Mouse (Mus musculus) stomach, embryonic 15.5 days (tissue): ENCODE results near the gene Syn3. TPM values are rescaled to one million over a fixed set of nuclear protein-coding genes. Genes with fewer than 3 reads are reported as not detected.
A peak's percentile ranks its signal among the peaks of the same experiment; 100 is the strongest.
"Not testable (repeated sequence)": the region's sequence is repeated elsewhere in the genome, so short reads cannot be mapped to it uniquely, and the experiment has no call there.

ENCODE experiments used
- ATAC-seq: fragments of 200-750 bp; cut with Nextera tagmentation; 2 replicates; pipeline ENCODE4 v1.8.0; 2017; ENCODE audit warnings: low read depth, moderate number of reproducible peaks, moderate TSS enrichment; ENCODE audit not compliant: insufficient read depth, low FRiP score
- H3K27ac ChIP-seq: fragments of 300-500 bp; sonication (generic); 2 replicates; pipeline ENCODE4 v1.5.1; 2015; ENCODE audit warnings: mild to moderate bottlenecking, inconsistent platforms
- H3K27me3 ChIP-seq: fragments of 300-500 bp; sonication (generic); replicated peaks from 2 replicates; pipeline ENCODE4 v1.6.1; 2015; ENCODE audit warnings: inconsistent platforms
- H3K36me3 ChIP-seq: fragments of 300-500 bp; sonication (generic); 2 replicates; pipeline ENCODE4 v1.6.1; 2015; ENCODE audit warnings: inconsistent platforms
- H3K4me1 ChIP-seq: fragments of 300-500 bp; sonication (generic); 2 replicates; pipeline ENCODE4 v1.6.1; 2015; ENCODE audit warnings: inconsistent platforms
- H3K4me2 ChIP-seq: fragments of 300-500 bp; sonication (generic); 2 replicates; pipeline ENCODE4 v1.6.1; 2015; ENCODE audit warnings: mild to moderate bottlenecking, inconsistent platforms
- H3K4me3 ChIP-seq: fragments of 300-500 bp; sonication (generic); replicated peaks from 2 replicates; pipeline ENCODE4 v1.5.1; 2015; ENCODE audit warnings: inconsistent platforms
- H3K9ac ChIP-seq: fragments of 300-500 bp; sonication (generic); 2 replicates; pipeline ENCODE4 v1.6.1; 2015; ENCODE audit warnings: inconsistent platforms
- H3K9me3 ChIP-seq: fragments of 300-500 bp; sonication (generic); 2 replicates; pipeline ENCODE4 v1.6.1; 2016; ENCODE audit warnings: inconsistent platforms
- WGBS: fragments of 180-500 bp; shearing (Covaris S2); methylation state at CpG from one replicate; pipeline ENCODE4 v1.1.7; 2015; 5-methylcytosine and 5-hydroxymethylcytosine counted together
- polyA plus RNA-seq: library from polyadenylated mRNA; unstranded; fragments of >200 nt; fragmentation: Nextera tagmentation; extraction: Ambion mirVana; gene quantifications from 2 replicates; pipeline ENCODE4 v1.2.1, GENCODE M21; 2015

Gene Syn3
- polyA plus RNA-seq, 1 experiment from 2014 or later = 3.5 TPM

DNA sequence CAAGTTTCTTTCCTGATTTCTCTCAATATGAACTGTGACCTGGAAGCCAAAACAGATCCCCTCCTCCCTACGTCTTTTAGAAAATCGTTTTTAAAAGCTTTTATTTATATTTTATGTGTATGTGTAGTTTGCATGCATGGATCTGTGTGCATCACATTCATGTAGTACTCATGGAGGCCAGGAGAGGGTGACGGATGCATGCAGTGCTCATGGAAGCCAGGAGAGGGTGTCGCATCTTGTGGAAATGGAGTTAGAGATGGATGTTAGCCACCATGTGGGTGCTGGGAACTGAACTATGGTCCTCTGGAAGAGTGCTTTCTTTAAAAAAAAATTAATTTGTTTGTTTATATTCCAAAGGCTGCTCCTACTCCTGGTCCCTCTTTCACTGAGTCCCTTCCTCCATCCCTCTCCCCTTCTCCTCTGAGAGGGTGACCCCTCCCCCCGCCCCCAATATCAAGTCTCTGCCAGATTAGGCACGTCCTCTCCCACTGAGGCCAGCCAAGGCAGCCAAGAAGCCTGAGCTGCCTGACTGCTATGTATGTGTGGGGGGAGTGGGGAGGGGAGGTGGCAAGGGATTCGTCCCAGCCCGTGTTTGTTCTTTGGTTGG is 442.3 kb downstream of the Syn3 start:
- Histone ChIP-seq H3K4me2 (no peak overlapping the region), H3K27ac (no peak overlapping the region), H3K27me3 (no peaks in the 10 kb centered on the region), H3K4me1 (no peaks in the 10 kb centered on the region), H3K9me3 (no peaks in the 10 kb centered on the region), H3K36me3 (peaks cover 4% of the 10 kb centered on the region; the same call in 1 of the 2 replicates), H3K4me3 (no peak overlapping the region), H3K9ac (no peak overlapping the region)
- WGBS = 79% methylated on average over 8 of the region's 8 CpGs
- no peak for ATAC-seq

DNA sequence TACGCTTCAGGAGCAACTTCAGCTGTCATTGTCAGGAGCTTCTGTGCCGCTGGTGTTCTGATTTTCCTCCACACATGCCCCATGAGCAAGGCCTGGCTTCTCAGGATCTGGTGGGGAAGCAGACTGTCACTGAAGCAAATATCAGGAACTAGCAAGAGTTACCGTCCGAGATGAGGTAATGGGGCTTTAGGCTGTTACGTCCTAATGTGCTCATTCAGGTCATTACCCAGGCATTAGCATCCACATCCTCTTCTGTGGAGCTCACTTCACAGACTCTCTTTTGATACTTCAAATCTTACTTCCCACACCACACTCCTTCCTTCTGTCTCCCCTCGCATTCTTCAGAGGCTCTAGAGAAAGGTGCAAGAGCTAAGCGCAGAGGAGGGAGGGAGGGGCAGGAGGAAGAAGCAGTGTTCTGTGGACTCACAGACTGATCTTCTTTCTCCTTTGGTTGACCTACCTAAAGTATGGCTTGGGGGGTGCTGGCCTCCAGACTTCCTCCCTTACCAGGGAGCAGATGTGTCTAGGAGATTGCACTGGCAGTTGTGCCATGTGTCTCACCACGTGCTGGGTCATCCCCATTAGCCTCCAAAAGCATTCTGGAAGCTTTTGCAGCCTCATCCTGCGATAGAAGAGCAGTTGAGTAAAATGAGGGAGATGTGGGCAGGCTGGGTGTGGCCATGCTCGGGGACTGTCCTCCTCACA is 445.7 kb downstream of the Syn3 start:
- no peak overlapping the region for H3K27ac ChIP-seq
- H3K9me3 ChIP-seq = no peaks in the 10 kb centered on the region
- H3K27me3 ChIP-seq = no peaks in the 10 kb centered on the region
- H3K4me1 ChIP-seq = no peaks in the 10 kb centered on the region
- ATAC-seq = no peak; the same call in 1 of the 2 replicates
- H3K36me3 ChIP-seq = peaks cover 5% of the 10 kb centered on the region; the same call in 1 of the 2 replicates
- H3K4me3 ChIP-seq = no peak overlapping the region
- H3K4me2 ChIP-seq = no peak overlapping the region
- H3K9ac ChIP-seq = no peak overlapping the region
- 77% methylated on average over 10 of the region's 10 CpGs for WGBS

DNA sequence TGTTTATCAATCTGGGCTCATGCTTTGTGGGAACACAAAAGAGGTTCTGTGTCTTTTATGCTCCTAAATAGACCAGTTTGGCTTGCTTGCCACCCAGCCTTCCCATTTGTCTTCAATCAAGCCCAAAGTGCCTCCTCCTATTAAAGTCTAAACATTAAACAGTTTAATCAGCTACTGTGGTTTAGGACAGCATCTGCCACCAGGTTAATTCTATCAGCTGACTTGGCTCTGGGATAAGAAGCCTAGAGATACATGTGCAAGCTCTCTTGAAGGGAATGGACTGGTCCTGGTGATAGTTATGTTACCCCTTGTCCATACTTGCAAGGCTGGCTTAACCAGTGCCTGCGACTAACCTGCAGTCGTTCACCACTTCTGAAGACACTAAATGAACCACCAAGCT is 448.2 kb downstream of the Syn3 start:
- Histone ChIP-seq H3K27me3 (no peaks in the 10 kb centered on the region), H3K27ac (no peak overlapping the region), H3K4me2 (no peak overlapping the region), H3K9me3 (no peaks in the 10 kb centered on the region), H3K4me1 (no peaks in the 10 kb centered on the region), H3K4me3 (no peak overlapping the region), H3K36me3 (peaks cover 9% of the 10 kb centered on the region; the same call in 1 of the 2 replicates), H3K9ac (no peak overlapping the region)
- 78% methylated on average over 2 of the region's 2 CpGs for WGBS
- ATAC-seq = no peak

DNA sequence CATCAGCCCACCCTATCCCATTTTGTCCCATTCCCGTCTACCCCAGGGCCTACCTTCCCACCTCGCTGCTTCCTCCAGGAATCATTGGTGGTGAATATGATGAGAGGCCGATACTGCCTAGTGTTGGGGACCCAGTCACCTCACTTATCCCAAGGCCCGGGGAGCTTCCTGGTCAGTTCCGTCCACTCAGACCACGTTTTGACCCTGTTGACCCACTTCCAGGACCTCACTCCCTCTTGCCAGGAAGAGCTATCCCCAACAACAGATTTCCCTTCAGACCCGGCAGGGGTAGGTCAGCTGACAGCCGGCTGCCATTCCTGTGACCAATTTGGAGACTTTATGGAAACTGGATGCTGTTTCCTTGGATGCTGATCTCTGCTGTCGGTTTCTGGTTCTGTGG is 450.9 kb downstream of the Syn3 start:
- Histone ChIP-seq H3K36me3 (peaks cover 9% of the 10 kb centered on the region; the same call in 1 of the 2 replicates), H3K9me3 (no peaks in the 10 kb centered on the region), H3K27me3 (no peaks in the 10 kb centered on the region), H3K4me2 (no peak overlapping the region), H3K4me1 (no peaks in the 10 kb centered on the region), H3K4me3 (no peak overlapping the region), H3K9ac (no peak overlapping the region), H3K27ac (no peak overlapping the region)
- WGBS = 90% methylated on average over 9 of the region's 9 CpGs
- no peak for ATAC-seq

DNA sequence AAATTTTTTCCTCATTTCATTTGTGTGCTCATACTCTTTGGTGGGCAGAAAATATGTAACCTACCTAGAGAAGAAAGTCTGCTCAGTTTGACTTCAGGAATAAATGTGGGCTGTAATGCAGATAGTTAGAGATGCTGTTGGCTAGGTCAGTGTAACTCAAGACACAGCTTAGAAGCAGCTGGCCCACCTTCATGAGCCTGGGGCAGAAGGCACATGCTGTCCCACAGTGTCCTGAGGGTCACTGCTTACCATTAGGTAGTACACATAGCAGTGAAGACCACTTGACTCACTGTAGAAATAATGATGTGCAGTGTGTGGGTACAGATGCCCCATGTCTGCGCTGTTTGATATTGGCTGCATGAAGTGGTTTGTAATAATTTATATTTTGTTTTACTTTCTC is 452.3 kb downstream of the Syn3 start:
- H3K27me3 ChIP-seq = no peaks in the 10 kb centered on the region
- no peak overlapping the region for H3K4me2 ChIP-seq
- 89% methylated on average over 1 of the region's 1 CpGs for WGBS
- H3K4me1 ChIP-seq = no peaks in the 10 kb centered on the region
- H3K36me3 ChIP-seq = peaks cover 9% of the 10 kb centered on the region; the same call in 1 of the 2 replicates
- H3K4me3 ChIP-seq = no peak overlapping the region
- H3K27ac ChIP-seq = no peak overlapping the region
- H3K9me3 ChIP-seq = no peaks in the 10 kb centered on the region
- ATAC-seq = no peak
- H3K9ac ChIP-seq = no peak overlapping the region

DNA sequence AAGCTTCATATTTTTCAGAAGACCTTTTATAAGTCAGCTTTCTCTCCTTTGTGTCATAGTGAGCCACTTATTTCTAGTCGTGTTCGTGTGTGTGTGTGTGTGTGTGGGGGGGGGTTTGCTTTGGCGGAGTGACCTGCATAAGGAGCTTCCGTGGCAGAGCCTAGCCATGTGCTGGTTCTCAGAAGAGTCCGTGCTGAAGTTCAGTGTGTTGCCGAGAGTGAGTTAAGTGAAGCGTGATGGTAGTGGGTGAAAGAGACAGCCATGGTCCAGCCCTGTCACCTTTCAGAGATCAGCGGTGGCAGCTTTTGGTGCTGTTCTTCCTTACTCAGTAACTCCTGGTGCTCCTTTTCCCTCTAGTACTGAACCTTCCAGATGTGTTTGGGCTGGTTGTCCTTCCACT is 454.6 kb downstream of the Syn3 start:
- Histone ChIP-seq H3K9me3 (no peaks in the 10 kb centered on the region), H3K27ac (no peak overlapping the region), H3K4me3 (no peak overlapping the region), H3K9ac (no peak overlapping the region), H3K27me3 (no peaks in the 10 kb centered on the region), H3K4me2 (no peak overlapping the region), H3K36me3 (peaks cover 9% of the 10 kb centered on the region; the same call in 1 of the 2 replicates), H3K4me1 (no peaks in the 10 kb centered on the region)
- no peak for ATAC-seq
- 91% methylated on average over 8 of the region's 8 CpGs for WGBS

DNA sequence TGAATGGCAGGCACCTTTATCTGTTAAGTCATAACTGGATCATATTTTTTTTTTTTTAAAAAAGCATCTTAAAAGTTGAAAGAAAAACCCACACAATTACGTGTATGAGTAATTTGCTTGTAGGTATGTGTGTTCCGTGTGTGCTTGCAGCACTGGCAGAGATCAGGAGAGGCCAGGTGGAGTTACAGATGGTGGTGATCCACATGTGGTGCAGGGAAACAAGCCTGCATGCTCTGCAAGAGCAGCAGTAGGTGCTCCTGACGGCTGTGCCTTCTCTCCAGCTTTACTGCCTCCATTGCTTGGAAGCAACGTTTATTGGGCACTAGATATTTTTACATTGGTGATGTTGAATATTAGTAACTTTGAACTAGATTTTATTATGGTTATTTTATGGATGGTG is 455.0 kb downstream of the Syn3 start:
- 88% methylated on average over 4 of the region's 4 CpGs for WGBS
- H3K36me3 ChIP-seq = peaks cover 12% of the 10 kb centered on the region
- no peak overlapping the region for H3K9ac ChIP-seq
- no peak overlapping the region for H3K27ac ChIP-seq
- H3K4me3 ChIP-seq = no peak overlapping the region
- no peak for ATAC-seq
- no peaks in the 10 kb centered on the region for H3K9me3 ChIP-seq
- H3K4me1 ChIP-seq = no peaks in the 10 kb centered on the region
- H3K27me3 ChIP-seq = no peaks in the 10 kb centered on the region
- no peak overlapping the region for H3K4me2 ChIP-seq

DNA sequence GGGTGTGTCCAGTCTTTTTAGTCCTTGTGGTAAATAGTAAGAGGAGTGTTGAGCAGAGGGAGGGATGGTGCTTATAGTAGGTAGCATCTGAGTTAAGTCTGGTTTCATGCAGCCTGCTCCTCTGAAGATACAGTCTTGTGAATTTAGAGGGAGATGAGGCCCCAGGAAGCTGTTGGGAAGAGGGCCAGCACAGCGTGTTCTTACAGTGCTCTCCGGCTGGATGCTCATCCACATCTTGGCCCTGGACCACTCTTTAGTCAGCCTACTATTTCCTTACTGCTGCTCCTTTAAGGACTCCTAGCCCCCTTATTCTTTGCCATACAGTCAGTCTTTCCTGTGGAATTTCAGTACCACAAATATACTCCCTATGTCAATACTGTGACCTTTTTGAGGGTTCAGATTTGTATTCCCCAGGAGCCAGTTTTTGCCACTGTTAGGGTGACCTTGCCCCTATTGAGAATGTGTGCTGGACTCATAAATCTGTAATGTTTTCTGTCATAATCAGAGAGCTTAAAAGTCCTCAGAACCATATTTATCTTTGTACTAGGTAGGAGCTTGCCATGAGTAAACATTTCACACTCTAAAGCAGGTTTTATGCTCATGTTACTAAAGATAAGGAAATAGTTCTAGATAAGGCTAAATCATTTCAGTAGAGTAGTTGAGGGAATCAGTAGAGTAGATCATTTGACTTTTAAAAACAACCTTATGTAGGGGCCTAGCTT is 464.5 kb downstream of the Syn3 start:
- Histone ChIP-seq H3K4me2 (no peak overlapping the region), H3K27ac (peak overlapping the region; percentile 51; the same call in 1 of the 2 replicates), H3K4me3 (no peak overlapping the region), H3K9ac (no peak overlapping the region), H3K36me3 (peaks cover 6% of the 10 kb centered on the region), H3K4me1 (peaks cover 7% of the 10 kb centered on the region; the same call in 1 of the 2 replicates), H3K9me3 (no peaks in the 10 kb centered on the region), H3K27me3 (no peaks in the 10 kb centered on the region)
- ATAC-seq = peak; percentile 71
- WGBS = 64% methylated on average over 2 of the region's 2 CpGs

DNA sequence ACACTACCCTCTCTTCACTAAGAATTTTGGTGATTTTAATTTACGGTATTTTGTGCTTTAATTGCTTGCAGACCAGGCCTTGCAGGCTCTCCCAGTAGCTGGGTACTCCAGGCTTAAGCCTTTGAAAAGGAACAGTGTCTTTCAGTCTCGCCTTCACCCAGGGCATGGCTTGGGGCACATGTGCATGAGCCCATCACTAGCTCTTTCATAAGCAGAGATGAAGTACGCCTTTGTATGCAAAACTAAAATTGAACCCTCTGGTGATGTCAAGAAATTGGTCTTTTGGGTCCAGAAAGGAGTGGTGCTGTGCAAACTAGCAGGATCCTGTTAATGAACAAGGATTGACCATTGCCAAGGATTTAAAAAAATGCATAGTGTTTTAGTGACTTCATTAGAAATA is 466.2 kb downstream of the Syn3 start:
- H3K36me3 ChIP-seq = peaks cover 5% of the 10 kb centered on the region; the same call in 1 of the 2 replicates
- H3K4me2 ChIP-seq = no peak overlapping the region
- H3K9me3 ChIP-seq = no peaks in the 10 kb centered on the region
- no peak overlapping the region for H3K9ac ChIP-seq
- H3K4me3 ChIP-seq = no peak overlapping the region
- ATAC-seq = no peak
- H3K27me3 ChIP-seq = no peaks in the 10 kb centered on the region
- no peak overlapping the region for H3K27ac ChIP-seq
- whole genome bisulfite sequencing = 84% methylated on average over 3 of the region's 3 CpGs
- peaks cover 7% of the 10 kb centered on the region; the same call in 1 of the 2 replicates for H3K4me1 ChIP-seq

DNA sequence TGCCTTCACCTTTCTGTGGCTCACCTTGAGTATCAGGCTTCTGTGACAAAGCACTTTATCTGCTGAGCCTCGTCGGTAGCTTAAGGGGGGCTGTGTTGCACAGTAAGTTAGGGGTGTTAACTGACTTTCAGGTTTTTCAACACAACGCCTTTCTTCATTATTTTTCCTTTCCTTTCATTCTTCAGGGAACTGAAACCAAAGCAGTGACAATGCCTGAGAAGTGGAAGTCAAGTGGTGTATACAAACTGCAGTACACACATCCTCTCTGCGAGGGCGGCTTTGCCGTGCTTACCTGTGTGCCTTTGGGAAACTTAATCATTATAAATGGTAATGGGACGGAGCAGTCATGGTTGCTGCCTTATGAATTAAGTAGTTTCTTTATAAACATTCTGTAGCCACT is 468.0 kb downstream of the Syn3 start:
- Histone ChIP-seq H3K9ac (no peak overlapping the region), H3K4me1 (peaks cover 7% of the 10 kb centered on the region; the same call in 1 of the 2 replicates), H3K36me3 (0 out of 2 replicates have a peak, but pooled peaks cover 5% of the 10 kb centered on the region), H3K9me3 (no peaks in the 10 kb centered on the region), H3K4me3 (no peak overlapping the region), H3K27ac (no peak overlapping the region), H3K4me2 (no peak overlapping the region), H3K27me3 (no peaks in the 10 kb centered on the region)
- ATAC-seq = no peak
- 77% methylated on average over 7 of the region's 7 CpGs for whole genome bisulfite sequencing

DNA sequence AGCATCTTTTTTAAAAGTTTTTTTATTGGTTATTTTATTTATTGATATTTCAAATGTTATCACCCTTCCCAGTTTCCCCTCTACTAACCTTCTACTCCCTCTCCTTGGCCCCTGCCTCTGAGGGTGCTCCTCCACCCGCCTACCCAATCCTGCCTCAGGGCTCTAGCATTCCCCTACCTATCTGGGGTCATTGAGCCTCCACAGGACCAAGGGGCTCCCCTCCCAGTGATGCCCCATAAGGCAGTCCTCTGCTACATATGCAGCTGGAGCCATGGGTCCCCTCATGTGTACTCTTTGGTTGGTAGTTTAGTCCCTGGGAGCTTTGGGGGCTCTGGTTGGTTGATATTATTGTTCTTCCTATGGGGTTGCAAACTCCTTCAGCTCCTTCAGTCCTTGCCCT is 471.9 kb downstream of the Syn3 start:
- H3K27ac ChIP-seq, H3K4me1 ChIP-seq, H3K4me3 ChIP-seq, H3K27me3 ChIP-seq, H3K4me2 ChIP-seq, H3K9me3 ChIP-seq, H3K36me3 ChIP-seq, H3K9ac ChIP-seq: not testable (repeated sequence)
- WGBS = 95% methylated on average over 1 of the region's 1 CpGs
- peak; percentile 52; the same call in 1 of the 2 replicates for ATAC-seq

DNA sequence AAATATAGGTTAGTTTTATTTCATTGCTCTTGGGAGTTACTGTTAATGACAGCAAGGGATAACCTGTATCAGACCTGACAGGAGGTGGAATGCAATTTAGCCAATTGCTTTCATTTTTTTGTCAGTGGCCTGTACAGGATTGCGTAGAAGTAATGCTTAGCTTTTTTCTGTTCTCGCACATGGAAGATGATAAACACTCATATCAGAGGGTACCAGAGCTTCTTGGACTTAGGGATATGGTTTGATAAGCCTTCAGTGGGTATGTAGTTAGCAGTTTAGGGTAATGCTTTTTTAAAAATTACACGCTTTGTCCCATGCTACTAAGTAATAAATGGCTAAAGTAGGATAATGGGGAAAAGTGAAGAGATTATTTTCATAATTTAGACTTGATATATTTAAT is 472.3 kb downstream of the Syn3 start:
- H3K27ac ChIP-seq = no peak overlapping the region
- peak; percentile 76; the same call in 1 of the 2 replicates for ATAC-seq
- 0 out of 2 replicates have a peak, but pooled peaks cover 2% of the 10 kb centered on the region for H3K36me3 ChIP-seq
- H3K4me3 ChIP-seq = no peak overlapping the region
- no peaks in the 10 kb centered on the region for H3K9me3 ChIP-seq
- no peak overlapping the region for H3K9ac ChIP-seq
- 0 out of 2 replicates have a peak, but pooled peaks cover 1% of the 10 kb centered on the region for H3K4me1 ChIP-seq
- WGBS = 88% methylated on average over 3 of the region's 3 CpGs
- no peaks in the 10 kb centered on the region for H3K27me3 ChIP-seq
- H3K4me2 ChIP-seq = no peak overlapping the region
